Mouse (Mus musculus) liver, embryonic 15.5 days (tissue): Measurements from ENCODE around the gene Cpa5. TPM values are rescaled to one million over a fixed set of nuclear protein-coding genes. Genes with fewer than 3 reads are reported as not detected.

Experiments
- polyA plus RNA-seq: library from polyadenylated mRNA; unstranded; fragments of >200 nt; fragmentation: Nextera tagmentation; extraction: Ambion mirVana; gene quantifications from 2 replicates; pipeline ENCODE4 v1.2.1, GENCODE M21; 2015

Gene Cpa5
- polyA plus RNA-seq, 1 experiment from 2014 or later = 0.09 TPM

Other genes with a start within 250 kb of the Cpa5 start
- gene Zc3hc1, start 220.0 kb upstream of the Cpa5 start, polyA plus RNA-seq = 25.1 TPM in 2 replicates
- 8.2 and 8.3 TPM in 2 replicates for gene Klhdc10, start 209.1 kb upstream of the Cpa5 start, polyA plus RNA-seq
- 19.2 and 19.4 TPM in 2 replicates for gene Tmem209, start 101.2 kb upstream of the Cpa5 start, polyA plus RNA-seq
- 0.14 and 0.21 TPM in 2 replicates for gene Ssmem1, start 101.2 kb upstream of the Cpa5 start, polyA plus RNA-seq
- gene Cpa2, start 69.4 kb upstream of the Cpa5 start, polyA plus RNA-seq = 1.7 and 7.5 TPM in 2 replicates
- 0.06 TPM in 1 of 2 replicates, not detected in the other for gene Cpa4, start 42.6 kb upstream of the Cpa5 start, polyA plus RNA-seq
- gene Cpa1, start 28.2 kb downstream of the Cpa5 start, polyA plus RNA-seq = 1.8 and 8.5 TPM in 2 replicates
- 2.8 and 3.8 TPM in 2 replicates for gene Cep41, start 82.7 kb downstream of the Cpa5 start, polyA plus RNA-seq
- 186 and 187 TPM in 2 replicates for gene Mest, start 112.5 kb downstream of the Cpa5 start, polyA plus RNA-seq